Mouse (Mus musculus): ENCODE data around the gene Popdc3.

GRCm38 (mm10) chr10:45285651-45286050 lies 107.8 kb downstream of the Popdc3 start:
- TF ChIP-seq CTCF (IDR thresholded peaks at IDR 0.05; ENCODE audit: control insufficient read depth, insufficient read depth, insufficient replicate concordance, low read depth, low read length) (no peak), POLR2A (IDR thresholded peaks at IDR 0.05; ENCODE audit: control insufficient read depth, low read depth, low read length) (no peak)
